Mouse (Mus musculus): ENCODE results near the gene Gm21970. TPM values are rescaled to one million over a fixed set of nuclear protein-coding genes. Genes with fewer than 3 reads are reported as not detected.
A peak's percentile ranks its signal among the peaks of the same experiment; 100 is the strongest.

The Gm21970 gene
- polyA plus RNA-seq (2015; fragmentation: Nextera tagmentation; extraction: Ambion mirVana) = not detected in 2 replicates

GRCm38 (mm10) chr16:91391421-91391820 lies at the start of gene Gm21970:
Gene Gm21970, plus strand, starts transcription at chr16:91391721.
- Histone ChIP-seq H3K4me1 (no peaks in the 10 kb centered on the region), H3K27me3 (no peaks in the 10 kb centered on the region), H3K4me3 (no peak within 1 kb of the TSS), H3K9me3 (replicated peaks) (peaks cover 4% of the 10 kb centered on the region; the same call in 1 of the 2 replicates), H3K36me3 (ENCODE audit: poor library complexity, severe bottlenecking) (peaks cover 73% of the 10 kb centered on the region), H3K4me2 (no peak within 1 kb of the TSS), H3K9ac (no peak within 1 kb of the TSS), H3K27ac (no peak within 1 kb of the TSS)
- 77% methylated on average over 5 of the region's 5 CpGs for WGBS
- ATAC-seq = no peak

GRCm38 (mm10) chr16:91346491-91346890 lies 45.0 kb upstream of the Gm21970 start:
- Histone ChIP-seq H3K9ac (no peak overlapping the region), H3K4me3 (no peak overlapping the region), H3K27me3 (peaks cover 25% of the 10 kb centered on the region), H3K4me2 (no peak overlapping the region), H3K4me1 (peaks cover 13% of the 10 kb centered on the region), H3K27ac (no peak overlapping the region), H3K36me3 (ENCODE audit: poor library complexity, severe bottlenecking) (no peaks in the 10 kb centered on the region), H3K9me3 (replicated peaks) (no peaks in the 10 kb centered on the region)
- no peak for ATAC-seq
- 82% methylated on average over 9 of the region's 9 CpGs for WGBS

- 56% methylated on average over 20 of the region's 20 CpGs for WGBS
- no peak; the same call in 1 of the 2 replicates for ATAC-seq
- Histone ChIP-seq H3K4me3 (no peak overlapping the region), H3K9me3 (replicated peaks) (no peaks in the 10 kb centered on the region), H3K4me1 (peaks cover 13% of the 10 kb centered on the region), H3K9ac (no peak overlapping the region; the same call in 1 of the 2 replicates), H3K36me3 (ENCODE audit: poor library complexity, severe bottlenecking) (no peaks in the 10 kb centered on the region), H3K27me3 (peaks cover 30% of the 10 kb centered on the region), H3K27ac (no peak overlapping the region), H3K4me2 (no peak overlapping the region)
These were observed 43.8 kb upstream of the Gm21970 start for GRCm38 (mm10) chr16:91347491-91348263.

DNA sequence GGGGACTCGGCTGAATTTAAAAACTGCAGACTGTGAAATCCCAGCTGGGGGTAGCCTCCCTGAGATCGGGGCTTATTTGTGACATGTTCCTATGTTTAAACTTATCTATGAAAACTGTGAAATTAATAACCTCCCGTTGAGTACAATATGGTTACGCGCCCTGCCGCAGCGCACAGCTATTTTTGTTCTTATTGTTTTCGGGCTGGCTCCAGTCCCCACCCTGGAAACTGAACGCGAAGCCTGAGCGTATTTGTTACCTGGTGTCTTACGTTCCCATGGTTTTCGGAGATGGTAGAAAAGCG lies 43.3 kb upstream of the Gm21970 start:
- peaks cover 35% of the 10 kb centered on the region for H3K27me3 ChIP-seq
- H3K9ac ChIP-seq = no peak overlapping the region
- H3K4me3 ChIP-seq = no peak overlapping the region
- no peak for ATAC-seq
- peaks cover 13% of the 10 kb centered on the region for H3K4me1 ChIP-seq
- H3K9me3 ChIP-seq (replicated peaks) = no peaks in the 10 kb centered on the region
- no peak overlapping the region for H3K27ac ChIP-seq
- no peaks in the 10 kb centered on the region for H3K36me3 ChIP-seq (ENCODE audit: poor library complexity, severe bottlenecking)
- 55% methylated on average over 14 of the region's 14 CpGs for WGBS
- no peak overlapping the region for H3K4me2 ChIP-seq

GRCm38 (mm10) chr16:91348588-91349330 lies 42.8 kb upstream of the Gm21970 start:
- 66% methylated on average over 28 of the region's 28 CpGs for WGBS
- peaks cover 39% of the 10 kb centered on the region for H3K27me3 ChIP-seq

GRCm38 (mm10) chr16:91352084-91352562 lies 39.4 kb upstream of the Gm21970 start:
- peaks cover 50% of the 10 kb centered on the region for H3K27me3 ChIP-seq
- H3K9ac ChIP-seq = no peak overlapping the region
- no peaks in the 10 kb centered on the region for H3K36me3 ChIP-seq (ENCODE audit: poor library complexity, severe bottlenecking)
- peaks cover 13% of the 10 kb centered on the region for H3K4me1 ChIP-seq
- no peaks in the 10 kb centered on the region for H3K9me3 ChIP-seq (replicated peaks)
- no peak overlapping the region for H3K4me3 ChIP-seq
- peak; percentile 70 for ATAC-seq
- 2% methylated on average over 7 of the region's 7 CpGs for WGBS
- no peak overlapping the region for H3K4me2 ChIP-seq
- no peak overlapping the region for H3K27ac ChIP-seq

More at GRCm38 (mm10) chr16:91348588-91349330, 42.8 kb upstream of the Gm21970 start:
- no peak overlapping the region for H3K4me2 ChIP-seq
- H3K4me1 ChIP-seq = peaks cover 13% of the 10 kb centered on the region
- H3K27ac ChIP-seq = no peak overlapping the region
- no peak overlapping the region for H3K9ac ChIP-seq
- H3K4me3 ChIP-seq = no peak overlapping the region
- H3K9me3 ChIP-seq (replicated peaks) = no peaks in the 10 kb centered on the region
- ATAC-seq = no peak
- H3K36me3 ChIP-seq (ENCODE audit: poor library complexity, severe bottlenecking) = no peaks in the 10 kb centered on the region

- Histone ChIP-seq H3K9ac (no peak overlapping the region), H3K4me3 (no peak overlapping the region), H3K9me3 (replicated peaks) (no peaks in the 10 kb centered on the region), H3K4me1 (peaks cover 11% of the 10 kb centered on the region), H3K4me2 (no peak overlapping the region), H3K36me3 (ENCODE audit: poor library complexity, severe bottlenecking) (no peaks in the 10 kb centered on the region), H3K27me3 (peaks cover 49% of the 10 kb centered on the region), H3K27ac (no peak overlapping the region)
- peak; percentile 45; the same call in 1 of the 2 replicates for ATAC-seq
- WGBS = 78% methylated on average over 7 of the region's 7 CpGs
These were observed 38.8 kb upstream of the Gm21970 start for GRCm38 (mm10) chr16:91352749-91353148.

GRCm38 (mm10) chr16:91353177-91353576 lies 38.3 kb upstream of the Gm21970 start:
- no peak overlapping the region for H3K27ac ChIP-seq
- no peaks in the 10 kb centered on the region for H3K36me3 ChIP-seq (ENCODE audit: poor library complexity, severe bottlenecking)
- no peak overlapping the region for H3K4me2 ChIP-seq
- H3K4me1 ChIP-seq = peaks cover 7% of the 10 kb centered on the region
- no peak for ATAC-seq
- H3K27me3 ChIP-seq = peaks cover 47% of the 10 kb centered on the region
- H3K9me3 ChIP-seq (replicated peaks) = no peaks in the 10 kb centered on the region
- WGBS = 85% methylated on average over 6 of the region's 6 CpGs
- no peak overlapping the region for H3K9ac ChIP-seq
- H3K4me3 ChIP-seq = no peak overlapping the region

DNA sequence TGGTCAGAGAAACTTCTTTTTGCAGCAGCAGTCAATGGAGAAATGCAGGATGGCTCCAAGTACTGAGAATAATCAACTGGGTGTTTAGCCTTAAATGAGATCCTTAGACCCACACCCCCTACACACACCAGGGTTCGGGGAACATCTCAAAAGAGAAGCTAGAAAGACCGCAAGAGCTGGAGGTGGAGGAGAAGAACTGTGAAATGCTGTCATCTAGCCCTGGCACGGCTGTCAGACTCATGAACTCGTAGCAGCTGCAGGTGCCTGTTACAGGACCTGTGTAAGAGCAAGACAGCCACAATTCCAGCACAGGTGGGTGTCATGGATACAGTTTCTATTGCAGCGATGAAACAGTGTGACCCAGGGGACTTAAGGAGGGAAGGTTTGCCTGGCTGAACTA lies 37.9 kb upstream of the Gm21970 start:
- 87% methylated on average over 5 of the region's 5 CpGs for WGBS
- no peaks in the 10 kb centered on the region for H3K36me3 ChIP-seq (ENCODE audit: poor library complexity, severe bottlenecking)
- no peak overlapping the region for H3K9ac ChIP-seq
- no peak overlapping the region for H3K27ac ChIP-seq
- H3K27me3 ChIP-seq = peaks cover 47% of the 10 kb centered on the region
- H3K4me2 ChIP-seq = no peak overlapping the region
- no peak overlapping the region for H3K4me3 ChIP-seq
- ATAC-seq = no peak
- no peaks in the 10 kb centered on the region for H3K9me3 ChIP-seq (replicated peaks)
- peaks cover 2% of the 10 kb centered on the region; the same call in 1 of the 2 replicates for H3K4me1 ChIP-seq

- H3K4me3 ChIP-seq = no peak overlapping the region
- no peak overlapping the region for H3K27ac ChIP-seq
- H3K36me3 ChIP-seq (ENCODE audit: poor library complexity, severe bottlenecking) = no peaks in the 10 kb centered on the region
- no peak overlapping the region for H3K4me2 ChIP-seq
- no peak overlapping the region for H3K9ac ChIP-seq
- no peak for ATAC-seq
- peaks cover 47% of the 10 kb centered on the region for H3K27me3 ChIP-seq
- H3K4me1 ChIP-seq = no peaks in the 10 kb centered on the region
- no peaks in the 10 kb centered on the region for H3K9me3 ChIP-seq (replicated peaks)
- 82% methylated on average over 4 of the region's 4 CpGs for WGBS
These were observed 36.9 kb upstream of the Gm21970 start for GRCm38 (mm10) chr16:91354599-91354998.

GRCm38 (mm10) chr16:91355160-91355559 lies 36.4 kb upstream of the Gm21970 start:
- ATAC-seq = no peak
- Histone ChIP-seq H3K4me3 (no peak overlapping the region), H3K4me1 (no peaks in the 10 kb centered on the region), H3K27me3 (peaks cover 47% of the 10 kb centered on the region), H3K9me3 (replicated peaks) (no peaks in the 10 kb centered on the region), H3K4me2 (no peak overlapping the region), H3K27ac (no peak overlapping the region), H3K9ac (no peak overlapping the region), H3K36me3 (ENCODE audit: poor library complexity, severe bottlenecking) (no peaks in the 10 kb centered on the region)
- 73% methylated on average over 12 of the region's 12 CpGs for WGBS

DNA sequence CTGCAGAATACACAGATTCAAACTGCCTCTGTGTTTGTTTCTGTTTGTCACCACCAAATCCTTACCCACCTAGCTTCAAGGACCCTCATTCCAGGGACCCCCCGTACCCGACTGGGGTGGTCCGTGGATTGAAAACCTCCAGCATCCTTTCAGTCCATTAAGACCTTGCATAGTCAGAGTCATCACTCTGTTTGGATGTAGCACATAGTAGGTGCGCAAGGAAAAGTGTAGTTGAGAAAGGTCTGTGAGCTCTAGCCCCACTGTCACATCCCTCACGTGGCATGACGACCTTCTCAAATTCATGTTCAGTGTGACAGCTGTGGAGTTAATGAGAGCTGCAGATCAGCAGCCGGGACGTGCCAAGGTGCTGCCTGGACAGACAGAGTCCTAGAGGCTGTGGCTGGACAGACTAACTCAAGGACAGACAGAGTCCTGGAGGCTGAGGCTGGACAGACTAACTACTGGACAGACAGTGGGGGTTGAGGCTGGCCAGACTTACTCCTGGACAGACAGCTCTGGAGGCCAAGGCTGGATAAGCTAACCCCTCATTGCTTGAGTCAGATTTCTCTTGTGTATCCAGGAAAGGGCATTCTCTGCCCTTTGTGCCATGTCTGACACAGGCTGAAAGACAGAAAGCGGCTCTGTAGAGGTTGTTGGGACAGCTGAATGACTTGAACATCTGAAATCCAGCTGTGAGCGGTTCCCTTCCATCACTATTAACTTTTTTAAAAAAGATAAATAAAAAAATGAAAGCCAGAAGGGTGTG lies 34.6 kb upstream of the Gm21970 start:
- WGBS = 75% methylated on average over 10 of the region's 10 CpGs
- Histone ChIP-seq H3K4me2 (no peak overlapping the region), H3K9ac (no peak overlapping the region), H3K4me3 (no peak overlapping the region), H3K36me3 (ENCODE audit: poor library complexity, severe bottlenecking) (no peaks in the 10 kb centered on the region), H3K27ac (no peak overlapping the region), H3K4me1 (no peaks in the 10 kb centered on the region), H3K27me3 (peaks cover 36% of the 10 kb centered on the region), H3K9me3 (replicated peaks) (no peaks in the 10 kb centered on the region)
- ATAC-seq = no peak

Data from forebrain, embryonic 13.5 days (tissue).